Mouse (Mus musculus): ENCODE measurements at regions not wholly inside any gene's neighbourhood (a gene's known extent, or its start where the extent isn't known, plus 50 kb on each side); places are given as distances from the start of the nearest gene placed in this dataset.

- no peak for ATAC-seq (ENCODE audit: low FRiP score)
- Histone ChIP-seq H3K27ac (replicated peaks) (no peak overlapping the region), H3K27me3 (replicated peaks) (no peaks in the 10 kb centered on the region), H3K9me3 (replicated peaks) (no peaks in the 10 kb centered on the region), H3K36me3 (no peaks in the 10 kb centered on the region), H3K4me2 (no peak overlapping the region), H3K4me1 (no peaks in the 10 kb centered on the region), H3K4me3 (replicated peaks) (no peak overlapping the region), H3K9ac (replicated peaks) (no peak overlapping the region)
- 94% methylated on average over 3 of the region's 3 CpGs for WGBS
Observed at GRCm38 (mm10) chr2:138046918-138047317, 209.4 kb upstream of the Btbd3 start.

GRCm38 (mm10) chr2:138045933-138046642 is 210.3 kb upstream of the Btbd3 start:
- no peak for ATAC-seq (ENCODE audit: low FRiP score)
- no peak overlapping the region for H3K9ac ChIP-seq (replicated peaks)
- WGBS: 44% methylated on average over 5 of the region's 5 CpGs
- H3K4me2 ChIP-seq: no peak overlapping the region
- H3K4me3 ChIP-seq (replicated peaks): no peak overlapping the region
- no peaks in the 10 kb centered on the region for H3K27me3 ChIP-seq (replicated peaks)
- H3K36me3 ChIP-seq: no peaks in the 10 kb centered on the region
- no peaks in the 10 kb centered on the region for H3K4me1 ChIP-seq
- no peak overlapping the region for H3K27ac ChIP-seq (replicated peaks)
- no peaks in the 10 kb centered on the region for H3K9me3 ChIP-seq (replicated peaks)

GRCm38 (mm10) chr2:138040706-138041105 is 215.7 kb upstream of the Btbd3 start:
- Histone ChIP-seq H3K27me3 (replicated peaks) (no peaks in the 10 kb centered on the region), H3K9me3 (replicated peaks) (no peaks in the 10 kb centered on the region), H3K4me3 (replicated peaks) (no peak overlapping the region), H3K36me3 (no peaks in the 10 kb centered on the region), H3K4me2 (no peak overlapping the region), H3K4me1 (no peaks in the 10 kb centered on the region), H3K27ac (replicated peaks) (no peak overlapping the region), H3K9ac (replicated peaks) (no peak overlapping the region)
- WGBS: 84% methylated on average over 6 of the region's 6 CpGs
- ATAC-seq (ENCODE audit: low FRiP score): no peak

GRCm38 (mm10) chr2:138040302-138040701 is 216.1 kb upstream of the Btbd3 start:
- no peak overlapping the region for H3K4me2 ChIP-seq
- H3K36me3 ChIP-seq: no peaks in the 10 kb centered on the region
- no peaks in the 10 kb centered on the region for H3K4me1 ChIP-seq
- no peaks in the 10 kb centered on the region for H3K9me3 ChIP-seq (replicated peaks)
- no peak overlapping the region for H3K27ac ChIP-seq (replicated peaks)
- WGBS: 82% methylated on average over 5 of the region's 5 CpGs
- H3K4me3 ChIP-seq (replicated peaks): no peak overlapping the region
- no peak for ATAC-seq (ENCODE audit: low FRiP score)
- H3K27me3 ChIP-seq (replicated peaks): no peaks in the 10 kb centered on the region
- H3K9ac ChIP-seq (replicated peaks): no peak overlapping the region

- Histone ChIP-seq H3K9ac (replicated peaks) (no peak overlapping the region), H3K36me3 (no peaks in the 10 kb centered on the region), H3K9me3 (replicated peaks) (no peaks in the 10 kb centered on the region), H3K4me3 (replicated peaks) (no peak overlapping the region), H3K27me3 (replicated peaks) (no peaks in the 10 kb centered on the region), H3K4me1 (peaks cover 3% of the 10 kb centered on the region; the same call in 1 of the 2 replicates), H3K27ac (replicated peaks) (no peak overlapping the region), H3K4me2 (no peak overlapping the region)
- 82% methylated on average over 8 of the region's 8 CpGs for WGBS
- no peak for ATAC-seq (ENCODE audit: low FRiP score)
Observed at GRCm38 (mm10) chr2:138034123-138034736, 222.1 kb upstream of the Btbd3 start.

- Histone ChIP-seq H3K4me2 (no peak overlapping the region), H3K4me1 (peaks cover 3% of the 10 kb centered on the region; the same call in 1 of the 2 replicates), H3K9ac (replicated peaks) (no peak overlapping the region), H3K4me3 (replicated peaks) (no peak overlapping the region), H3K27ac (replicated peaks) (no peak overlapping the region), H3K9me3 (replicated peaks) (no peaks in the 10 kb centered on the region), H3K36me3 (no peaks in the 10 kb centered on the region), H3K27me3 (replicated peaks) (no peaks in the 10 kb centered on the region)
- 37% methylated on average over 11 of the region's 11 CpGs for WGBS
- ATAC-seq (ENCODE audit: low FRiP score): peak; percentile 83
Observed at GRCm38 (mm10) chr2:138033379-138034122, 222.8 kb upstream of the Btbd3 start.

- no peaks in the 10 kb centered on the region for H3K27me3 ChIP-seq (replicated peaks)
- no peak overlapping the region for H3K4me2 ChIP-seq
- no peaks in the 10 kb centered on the region for H3K9me3 ChIP-seq (replicated peaks)
- H3K9ac ChIP-seq (replicated peaks): no peak overlapping the region
- H3K4me1 ChIP-seq: no peaks in the 10 kb centered on the region
- H3K36me3 ChIP-seq: no peaks in the 10 kb centered on the region
- no peak for ATAC-seq (ENCODE audit: low FRiP score)
- H3K27ac ChIP-seq (replicated peaks): no peak overlapping the region
- H3K4me3 ChIP-seq (replicated peaks): no peak overlapping the region
- WGBS: 93% methylated on average over 1 of the region's 1 CpGs
Observed at GRCm38 (mm10) chr2:138027411-138027810, 229.0 kb upstream of the Btbd3 start.

- Histone ChIP-seq H3K36me3 (no peaks in the 10 kb centered on the region), H3K27me3 (replicated peaks) (no peaks in the 10 kb centered on the region), H3K9ac (replicated peaks) (no peak overlapping the region), H3K4me3 (replicated peaks) (no peak overlapping the region), H3K9me3 (replicated peaks) (no peaks in the 10 kb centered on the region), H3K4me2 (no peak overlapping the region), H3K27ac (replicated peaks) (no peak overlapping the region), H3K4me1 (no peaks in the 10 kb centered on the region)
- WGBS: 89% methylated on average over 2 of the region's 2 CpGs
- ATAC-seq (ENCODE audit: low FRiP score): no peak
Observed at GRCm38 (mm10) chr2:138023558-138023957, 232.8 kb upstream of the Btbd3 start.

GRCm38 (mm10) chr2:137981766-137982165 is 274.6 kb upstream of the Btbd3 start:
- H3K4me3 ChIP-seq (replicated peaks): no peak overlapping the region
- H3K9ac ChIP-seq (replicated peaks): no peak overlapping the region
- no peaks in the 10 kb centered on the region for H3K27me3 ChIP-seq (replicated peaks)
- H3K4me2 ChIP-seq: no peak overlapping the region
- H3K4me1 ChIP-seq: no peaks in the 10 kb centered on the region
- no peaks in the 10 kb centered on the region for H3K36me3 ChIP-seq
- 78% methylated on average over 3 of the region's 3 CpGs for WGBS
- no peak overlapping the region for H3K27ac ChIP-seq (replicated peaks)
- no peaks in the 10 kb centered on the region for H3K9me3 ChIP-seq (replicated peaks)
- ATAC-seq (ENCODE audit: low FRiP score): no peak

GRCm38 (mm10) chr2:137977767-137978166 is 278.6 kb upstream of the Btbd3 start:
- H3K9ac ChIP-seq (replicated peaks): no peak overlapping the region
- H3K4me1 ChIP-seq: no peaks in the 10 kb centered on the region
- H3K4me2 ChIP-seq: no peak overlapping the region
- H3K36me3 ChIP-seq: no peaks in the 10 kb centered on the region
- H3K4me3 ChIP-seq (replicated peaks): no peak overlapping the region
- H3K27me3 ChIP-seq (replicated peaks): no peaks in the 10 kb centered on the region
- peak; percentile 87 for ATAC-seq (ENCODE audit: low FRiP score)
- no peaks in the 10 kb centered on the region for H3K9me3 ChIP-seq (replicated peaks)
- 61% methylated on average over 4 of the region's 4 CpGs for WGBS
- H3K27ac ChIP-seq (replicated peaks): no peak overlapping the region

GRCm38 (mm10) chr2:137974651-137975050 is 281.7 kb upstream of the Btbd3 start:
- Histone ChIP-seq H3K9me3 (replicated peaks) (no peaks in the 10 kb centered on the region), H3K4me3 (replicated peaks) (no peak overlapping the region), H3K9ac (replicated peaks) (no peak overlapping the region), H3K36me3 (no peaks in the 10 kb centered on the region), H3K4me2 (no peak overlapping the region), H3K27me3 (replicated peaks) (no peaks in the 10 kb centered on the region), H3K27ac (replicated peaks) (no peak overlapping the region), H3K4me1 (no peaks in the 10 kb centered on the region)
- no peak for ATAC-seq (ENCODE audit: low FRiP score)
- 82% methylated on average over 3 of the region's 3 CpGs for WGBS

GRCm38 (mm10) chr2:137969156-137969555 is 287.2 kb upstream of the Btbd3 start:
- no peak overlapping the region for H3K9ac ChIP-seq (replicated peaks)
- 82% methylated on average over 4 of the region's 4 CpGs for WGBS
- H3K27me3 ChIP-seq (replicated peaks): no peaks in the 10 kb centered on the region
- H3K9me3 ChIP-seq (replicated peaks): no peaks in the 10 kb centered on the region
- H3K4me2 ChIP-seq: no peak overlapping the region
- H3K4me1 ChIP-seq: 0 out of 2 replicates have a peak, but pooled peaks cover 4% of the 10 kb centered on the region
- H3K27ac ChIP-seq (replicated peaks): no peak overlapping the region
- no peaks in the 10 kb centered on the region for H3K36me3 ChIP-seq
- ATAC-seq (ENCODE audit: low FRiP score): no peak
- H3K4me3 ChIP-seq (replicated peaks): no peak overlapping the region
